Mouse (Mus musculus) intestine, postnatal 0 days (tissue): ENCODE data around the gene Ippk. TPM values are rescaled to one million over a fixed set of nuclear protein-coding genes. Genes with fewer than 3 reads are reported as not detected.

ENCODE experiments used
- ATAC-seq: fragments of 200-750 bp; cut with Nextera tagmentation; 2 replicates; pipeline ENCODE4 v1.8.0; 2017; ENCODE audit warnings: mild to moderate bottlenecking, moderate TSS enrichment, moderate library complexity
- H3K27ac ChIP-seq: fragments of 300-500 bp; sonication (generic); 2 replicates; pipeline ENCODE4 v1.5.1; 2014; ENCODE audit warnings: mild to moderate bottlenecking, low read depth, low read length, moderate library complexity
- H3K27me3 ChIP-seq: fragments of 300-500 bp; sonication (generic); replicated peaks from 2 replicates; pipeline ENCODE4 v1.6.1; 2014; ENCODE audit warnings: low read length, mixed read lengths; ENCODE audit not compliant: control insufficient read depth, insufficient read depth
- H3K36me3 ChIP-seq: fragments of 300-500 bp; sonication (generic); 2 replicates; pipeline ENCODE4 v1.6.1; 2014; ENCODE audit warnings: mild to moderate bottlenecking, moderate library complexity; ENCODE audit not compliant: control insufficient read depth, insufficient read depth
- H3K4me1 ChIP-seq: fragments of 300-500 bp; sonication (generic); replicated peaks from 2 replicates; pipeline ENCODE4 v1.6.1; 2014; ENCODE audit warnings: antibody characterized with exemption, low read length, mixed read lengths; ENCODE audit not compliant: control insufficient read depth, insufficient read depth
- H3K4me2 ChIP-seq: fragments of 300-500 bp; sonication (generic); replicated peaks from 2 replicates; pipeline ENCODE4 v1.6.1; 2014; ENCODE audit warnings: low read depth, mild to moderate bottlenecking, moderate library complexity
- H3K4me3 ChIP-seq: fragments of 300-500 bp; sonication (generic); 2 replicates; pipeline ENCODE4 v1.5.1; 2014; ENCODE audit warnings: low read depth, low read length
- H3K9ac ChIP-seq: fragments of 300-500 bp; sonication (generic); 2 replicates; pipeline ENCODE4 v1.6.1; 2014; ENCODE audit warnings: mild to moderate bottlenecking, low read depth, low read length
- H3K9me3 ChIP-seq: fragments of 300-500 bp; sonication (generic); 2 replicates; pipeline ENCODE4 v1.6.1; 2016; ENCODE audit warnings: mixed run types; ENCODE audit not compliant: control insufficient read depth
- CTCF ChIP-seq: sonication (generic); IDR thresholded peaks from 2 replicates; pipeline ENCODE4 v1.5.1; 2016; ENCODE audit warnings: low read depth, mild to moderate bottlenecking, control low read depth, antibody characterized with exemption, moderate library complexity
- WGBS: fragments of 180-500 bp; shearing (Covaris S2); extraction: QIAGEN DNeasy Blood & Tissue Kit; methylation state at CpG from one replicate; pipeline ENCODE4 v1.1.7; 2014; 5-methylcytosine and 5-hydroxymethylcytosine counted together
- polyA plus RNA-seq: library from polyadenylated mRNA; unstranded; fragments of >200 nt; fragmentation: Nextera tagmentation; extraction: Ambion mirVana; gene quantifications from 2 replicates; pipeline ENCODE4 v1.2.1, GENCODE M21; 2015

Gene Ippk
- polyA plus RNA-seq, 1 experiment from 2014 or later = 11.5 TPM

DNA sequence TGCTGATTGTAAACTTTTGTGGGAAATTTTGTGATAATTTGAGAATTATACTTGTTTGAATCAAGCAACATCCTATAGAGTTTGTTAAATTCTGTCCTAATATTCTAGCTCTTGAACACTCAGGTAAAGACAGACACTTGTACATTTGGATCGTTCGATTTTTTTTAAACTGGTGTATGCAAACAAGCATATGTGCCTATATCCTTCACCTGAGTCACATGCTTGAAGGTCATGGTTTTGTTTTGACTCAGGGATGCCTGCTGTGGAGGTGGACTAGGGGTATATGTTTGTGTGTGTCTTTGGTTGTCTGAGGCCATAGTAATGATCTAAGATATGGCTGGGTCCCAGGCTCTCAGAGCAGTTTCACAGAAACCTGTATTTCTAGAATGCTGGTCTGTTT, 41.9 kb downstream of the Ippk start:
- Histone ChIP-seq H3K9me3 (no peaks in the 10 kb centered on the region), H3K27me3 (no peaks in the 10 kb centered on the region), H3K4me3 (no peak overlapping the region), H3K36me3 (peaks cover 38% of the 10 kb centered on the region), H3K27ac (no peak overlapping the region), H3K4me2 (no peak overlapping the region), H3K4me1 (no peaks in the 10 kb centered on the region), H3K9ac (no peak overlapping the region)
- ATAC-seq = no peak
- 93% methylated on average over 2 of the region's 2 CpGs for WGBS
- TF ChIP-seq CTCF = no peak

DNA sequence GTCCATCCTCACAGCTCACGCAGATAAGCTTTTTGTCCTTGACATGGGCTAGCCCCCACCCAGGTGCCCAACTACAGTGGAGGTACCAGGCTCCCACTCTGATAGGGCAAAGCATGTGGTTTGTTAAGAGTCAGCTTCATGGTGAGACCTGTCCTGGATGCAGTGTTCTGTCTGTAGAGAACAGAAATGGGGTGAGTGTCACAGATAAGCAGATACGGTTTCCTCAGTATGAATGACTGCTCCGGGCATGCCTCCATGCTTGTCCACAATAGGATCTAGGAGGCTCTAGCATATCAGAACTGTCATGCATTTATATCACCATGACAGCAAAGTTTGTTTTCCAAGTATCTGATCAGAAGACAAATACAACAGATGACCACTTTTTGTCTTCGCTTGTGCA, 44.8 kb downstream of the Ippk start:
- no peak overlapping the region for H3K4me3 ChIP-seq
- no peaks in the 10 kb centered on the region for H3K4me1 ChIP-seq
- no peak overlapping the region for H3K9ac ChIP-seq
- peaks cover 31% of the 10 kb centered on the region for H3K36me3 ChIP-seq
- ATAC-seq = no peak
- WGBS = 93% methylated on average over 4 of the region's 4 CpGs
- no peak overlapping the region for H3K27ac ChIP-seq
- H3K4me2 ChIP-seq = no peak overlapping the region
- no peak for TF ChIP-seq CTCF
- H3K9me3 ChIP-seq = no peaks in the 10 kb centered on the region
- H3K27me3 ChIP-seq = no peaks in the 10 kb centered on the region

DNA sequence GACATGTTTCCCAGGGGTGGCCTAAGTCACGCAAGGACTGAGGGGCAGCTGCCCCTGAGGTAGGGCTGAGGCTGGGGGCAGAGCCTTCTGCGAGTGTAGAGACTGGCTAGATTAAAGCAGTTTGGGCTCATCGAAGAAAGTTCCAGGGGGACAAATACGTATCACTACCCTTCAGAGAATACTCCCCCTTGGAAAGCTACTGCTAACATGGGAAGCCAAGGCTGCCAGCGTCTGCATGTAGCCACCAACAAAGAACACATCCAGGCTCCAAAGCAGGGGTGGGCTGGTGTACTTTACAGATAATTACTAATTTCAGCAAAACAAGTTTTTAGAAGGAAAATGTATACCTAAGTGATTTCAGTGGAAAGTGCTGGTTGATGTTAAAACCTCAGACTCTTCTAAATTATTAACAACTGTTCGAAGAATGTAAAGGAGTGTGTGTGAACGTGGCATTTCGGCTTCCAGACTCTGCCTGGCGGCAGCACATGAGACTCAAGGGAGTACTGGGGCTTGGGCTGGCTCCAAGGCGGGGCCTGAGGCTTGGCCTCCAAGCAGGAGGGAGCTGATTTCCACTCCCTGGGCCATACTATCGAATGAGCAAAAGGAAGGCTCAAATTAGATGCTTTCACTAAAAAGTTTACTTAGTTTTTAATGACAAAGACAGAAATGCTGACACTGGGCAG, 45.5 kb downstream of the Ippk start:
- H3K9me3 ChIP-seq = no peaks in the 10 kb centered on the region
- no peak for ATAC-seq
- H3K27ac ChIP-seq = peak overlapping the region; percentile 35; the same call in 1 of the 2 replicates
- no peak overlapping the region for H3K4me2 ChIP-seq
- peaks cover 25% of the 10 kb centered on the region for H3K36me3 ChIP-seq
- 76% methylated on average over 11 of the region's 11 CpGs for WGBS
- H3K4me3 ChIP-seq = no peak overlapping the region
- H3K27me3 ChIP-seq = no peaks in the 10 kb centered on the region
- H3K4me1 ChIP-seq = no peaks in the 10 kb centered on the region
- H3K9ac ChIP-seq = no peak overlapping the region
- no peak for TF ChIP-seq CTCF

DNA sequence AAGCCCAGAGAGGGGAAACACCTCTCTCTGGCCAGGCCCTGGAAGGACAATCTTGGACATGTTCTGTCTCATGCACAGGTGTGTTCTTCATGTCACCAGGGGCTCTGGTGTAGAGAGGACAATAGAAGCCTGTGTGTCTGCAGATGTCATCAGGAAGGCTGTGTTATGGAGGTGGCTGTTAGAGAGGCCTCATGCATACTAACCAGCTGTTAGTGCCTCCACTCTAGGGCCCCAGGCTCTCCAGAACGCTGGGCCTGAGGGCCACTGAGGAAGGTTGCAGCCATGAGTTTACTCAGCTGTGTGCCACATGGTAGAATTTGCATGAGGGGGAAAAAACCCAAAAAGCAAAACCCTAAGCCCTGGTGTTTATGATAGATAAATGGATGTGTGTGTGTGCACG, 46.5 kb downstream of the Ippk start:
- TF ChIP-seq CTCF = no peak
- no peaks in the 10 kb centered on the region for H3K4me1 ChIP-seq
- no peaks in the 10 kb centered on the region for H3K9me3 ChIP-seq
- no peak overlapping the region for H3K4me3 ChIP-seq
- no peak overlapping the region for H3K9ac ChIP-seq
- H3K36me3 ChIP-seq = peaks cover 14% of the 10 kb centered on the region
- H3K27me3 ChIP-seq = no peaks in the 10 kb centered on the region
- 68% methylated on average over 2 of the region's 2 CpGs for WGBS
- ATAC-seq = no peak
- H3K27ac ChIP-seq = no peak overlapping the region
- no peak overlapping the region for H3K4me2 ChIP-seq

DNA sequence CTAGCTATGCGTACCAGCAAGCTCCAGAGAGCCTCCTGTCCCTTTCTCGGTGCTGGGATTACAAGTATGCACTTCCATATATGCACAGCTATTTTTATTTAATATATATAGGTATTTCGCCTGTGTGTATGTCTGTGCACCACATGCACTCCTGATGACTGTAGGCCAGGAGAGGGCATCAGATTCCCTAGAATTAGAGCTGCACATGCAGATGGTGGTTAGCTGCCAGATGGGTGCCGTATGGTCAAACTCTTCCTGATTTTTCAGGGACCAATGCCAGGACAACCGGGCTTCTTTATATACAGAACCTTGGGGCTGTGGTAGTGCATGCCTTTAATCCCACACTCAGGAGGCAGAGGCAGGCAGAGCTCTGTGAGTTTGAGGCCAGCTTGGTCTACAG, 48.0 kb downstream of the Ippk start:
- peaks cover 14% of the 10 kb centered on the region for H3K36me3 ChIP-seq
- no peak overlapping the region for H3K27ac ChIP-seq
- 92% methylated on average over 5 of the region's 5 CpGs for WGBS
- ATAC-seq = no peak
- H3K9ac ChIP-seq = no peak overlapping the region
- no peaks in the 10 kb centered on the region for H3K27me3 ChIP-seq
- TF ChIP-seq CTCF = peak; percentile 35
- H3K4me3 ChIP-seq = no peak overlapping the region
- H3K4me2 ChIP-seq = no peak overlapping the region
- no peaks in the 10 kb centered on the region for H3K9me3 ChIP-seq
- H3K4me1 ChIP-seq = no peaks in the 10 kb centered on the region

DNA sequence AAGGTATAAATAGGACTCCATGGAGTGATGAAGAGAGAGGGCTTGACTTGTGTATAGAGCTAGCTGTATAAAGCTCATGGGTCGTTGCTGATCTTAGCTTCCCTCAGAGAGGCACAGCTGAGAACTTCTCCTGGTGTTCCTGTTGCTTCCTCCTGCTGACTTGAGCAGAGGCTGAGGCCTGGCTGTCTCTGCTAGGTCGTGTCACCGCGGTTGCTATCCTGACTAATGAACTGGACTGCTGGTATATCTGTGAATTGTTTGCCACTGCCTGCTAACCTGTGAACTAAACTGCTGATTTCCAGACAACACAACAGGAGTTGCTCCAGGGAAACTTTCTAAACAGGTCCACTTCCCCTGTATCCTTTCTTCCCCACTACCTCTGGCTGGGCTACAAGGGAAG, 49.3 kb downstream of the Ippk start:
- H3K27ac ChIP-seq = no peak overlapping the region
- H3K9me3 ChIP-seq = no peaks in the 10 kb centered on the region
- H3K4me3 ChIP-seq = no peak overlapping the region
- TF ChIP-seq CTCF = no peak
- peaks cover 3% of the 10 kb centered on the region for H3K36me3 ChIP-seq
- H3K4me2 ChIP-seq = no peak overlapping the region
- H3K4me1 ChIP-seq = no peaks in the 10 kb centered on the region
- H3K9ac ChIP-seq = no peak overlapping the region
- ATAC-seq = no peak
- 86% methylated on average over 4 of the region's 4 CpGs for WGBS
- H3K27me3 ChIP-seq = no peaks in the 10 kb centered on the region

DNA sequence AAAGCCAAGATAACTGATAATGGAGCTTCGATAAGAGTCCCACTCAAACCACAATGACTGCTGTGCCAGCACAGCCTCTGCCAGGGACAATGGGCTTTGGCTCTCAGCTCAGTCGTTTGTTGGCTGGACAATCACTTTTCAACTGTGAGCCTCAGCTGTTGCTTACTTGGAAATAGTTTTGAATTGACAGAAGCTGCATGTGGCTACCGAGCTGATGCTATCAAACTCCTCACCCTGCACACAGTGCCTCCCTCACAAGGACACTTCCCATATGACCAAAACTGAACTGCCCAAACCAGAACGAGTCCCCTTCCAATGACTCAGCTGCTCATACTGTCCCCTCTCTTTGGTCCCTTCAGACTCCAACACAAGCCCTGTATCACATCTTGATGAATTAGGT, 49.8 kb downstream of the Ippk start:
- Histone ChIP-seq H3K4me3 (no peak overlapping the region), H3K27me3 (no peaks in the 10 kb centered on the region), H3K4me2 (no peak overlapping the region), H3K4me1 (no peaks in the 10 kb centered on the region), H3K36me3 (no peaks in the 10 kb centered on the region), H3K9ac (no peak overlapping the region), H3K27ac (no peak overlapping the region), H3K9me3 (no peaks in the 10 kb centered on the region)
- no peak for ATAC-seq
- no peak for TF ChIP-seq CTCF
- 57% methylated on average over 4 of the region's 4 CpGs for WGBS
